Mouse (Mus musculus) embryonic stem cell, embryonic (primary cell): Measurements from ENCODE around the gene Phgr1.

Experiments used
- CTCF ChIA-PET, 4 experiments: fragments of 300-600 bp in 2 of 4; fragments of 350-600 bp in 2 of 4; sonication (Branson Sonifier 250); formaldehyde crosslinking; loops; one replicate each; lab custom pipeline; 2022; ENCODE audit warnings: inconsistent platforms in 2 of 4; lab: Charles Lee
- POLR2A ChIA-PET, 4 experiments: fragments of 300-600 bp in 2 of 4; fragments of 350-600 bp in 2 of 4; sonication (Branson Sonifier 250); formaldehyde crosslinking; loops; one replicate each; lab custom pipeline; 2022; ENCODE audit warnings: antibody characterized with exemption in 4 of 4, inconsistent platforms in 1 of 4; lab: Charles Lee

The Phgr1 gene

DNA sequence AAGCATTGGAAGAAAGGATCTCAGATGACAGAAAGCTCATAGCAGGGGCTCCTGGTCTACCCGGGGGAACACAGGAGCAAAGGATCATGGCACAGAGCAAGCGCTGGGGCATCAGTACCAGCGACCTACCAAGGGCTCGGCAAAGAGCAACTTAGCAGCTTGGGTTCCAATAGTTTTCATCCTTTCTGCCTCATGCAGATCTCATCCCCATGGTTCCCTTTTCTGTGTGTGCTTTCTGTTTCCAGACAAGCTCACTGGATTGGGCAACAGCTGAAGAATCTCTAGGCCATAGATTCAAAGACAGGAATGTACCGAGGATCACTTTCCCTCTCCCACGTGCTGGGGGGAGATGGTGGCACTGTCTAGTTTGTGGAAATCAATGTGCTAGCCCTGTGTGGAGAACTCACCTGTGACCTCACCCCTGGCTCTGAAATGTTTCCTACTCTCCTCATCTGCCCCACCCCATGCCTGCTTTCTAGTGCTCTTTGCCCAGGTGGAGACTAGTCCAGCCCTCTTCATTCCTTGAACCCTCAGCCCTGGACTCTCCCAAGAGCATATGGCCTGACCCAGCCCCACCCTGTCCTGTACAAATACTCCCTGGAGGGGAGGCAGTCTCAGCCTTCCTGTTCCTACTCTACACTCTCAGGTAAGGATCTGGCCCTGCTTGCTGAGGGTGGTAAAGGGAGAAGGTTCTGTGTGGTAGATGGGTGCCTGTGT, at the start of gene Phgr1:
Gene Phgr1 (plus strand): TSS at position 612 of the 717 bp plus-strand sequence.
- CTCF ChIA-PET: no interaction called here
- POLR2A ChIA-PET: interaction anchor here in 1 of 4 experiments (1.4 kb wide), 1 partner anchor 12 kb away, joined by 3 read pairs; no protein-coding TSS in a partner anchor

- ChIA-PET POLR2A (interaction anchor here in 3 of 4 experiments (0.6 to 1.5 kb wide), 4 partner anchors 12 to 27 kb away, joined by 3 to 5 read pairs (median 3); no protein-coding TSS in a partner anchor), CTCF (interaction anchor here in 2 of 4 experiments (0.6 to 1.4 kb wide), 2 partner anchors 86 to 291 kb away, joined by 3 to 4 read pairs; no protein-coding TSS in a partner anchor)
Observed at GRCm38 (mm10) chr2:118723693-118724486, 48.7 kb upstream of the Phgr1 start.

- POLR2A ChIA-PET: interaction anchor here in 1 of 4 experiments (0.9 kb wide), 1 partner anchor 12 kb away, joined by 3 read pairs; no protein-coding TSS in a partner anchor
- CTCF ChIA-PET: interaction anchor here in 1 of 4 experiments (1.3 to 1.7 kb wide), 2 partner anchors 27 to 30 kb away, joined by 3 read pairs; no protein-coding TSS in a partner anchor
Observed at GRCm38 (mm10) chr2:118725511-118725910, 47.1 kb upstream of the Phgr1 start.

GRCm38 (mm10) chr2:118726873-118727272, 45.7 kb upstream of the Phgr1 start:
- POLR2A ChIA-PET: no interaction called here
- CTCF ChIA-PET: interaction anchor here in 1 of 4 experiments (0.5 kb wide), 1 partner anchor 37 kb away, joined by 6 read pairs; no protein-coding TSS in a partner anchor

DNA sequence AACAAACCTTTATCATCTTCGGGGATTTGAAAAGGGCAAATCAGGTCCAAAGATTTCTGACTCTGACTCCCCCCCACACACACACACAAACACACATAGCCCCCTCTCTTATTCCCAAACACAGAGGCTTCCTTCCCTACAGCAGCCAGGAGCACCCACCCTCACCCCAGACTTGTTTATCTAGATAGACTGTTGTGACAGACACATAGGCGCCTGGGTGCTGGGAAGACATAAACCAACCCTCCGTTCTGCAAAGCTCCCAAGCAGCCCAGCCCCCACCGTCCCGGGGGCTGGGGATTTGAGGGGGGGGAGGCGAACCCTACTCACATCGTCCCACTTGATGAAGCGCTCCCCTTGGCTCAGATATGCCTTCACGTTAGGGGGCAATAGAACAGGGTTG, 44.7 kb upstream of the Phgr1 start:
- POLR2A ChIA-PET: interaction anchor here in 3 of 4 experiments (0.5 to 1.6 kb wide), 3 partner anchors 17 to 72 kb away, joined by 3 to 4 read pairs (median 3); partner anchors contain the start of gene Inafm2 (in 1 of the 3)
- CTCF ChIA-PET: interaction anchor here in 3 of 4 experiments (0.6 to 3.3 kb wide), 6 partner anchors 48 to 599 kb away, joined by 4 to 23 read pairs (median 6); no protein-coding TSS in a partner anchor

DNA sequence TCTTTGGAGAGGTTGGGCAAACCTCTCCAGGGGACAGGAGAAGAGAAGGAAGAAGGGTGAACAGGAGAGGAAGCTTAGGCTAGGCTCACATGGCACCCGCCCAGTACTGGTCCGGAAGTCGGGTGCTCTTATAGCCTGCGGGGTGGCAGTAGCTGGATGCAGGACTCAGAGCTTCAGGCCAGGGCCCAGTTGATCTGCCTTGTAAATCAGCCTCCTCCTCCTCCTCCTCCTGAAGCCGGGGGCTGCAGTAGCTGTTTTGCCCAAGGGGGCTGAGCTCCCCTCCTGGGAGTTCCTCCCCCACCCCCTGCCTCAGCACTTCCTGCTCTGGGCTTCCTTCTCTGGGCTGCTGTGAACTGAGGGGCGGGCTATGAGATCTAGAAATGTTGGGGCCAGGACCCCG, 44.2 kb upstream of the Phgr1 start, which contains the start of gene Plcb2:
Gene Plcb2 (minus strand): TSS at position 102 of the 400 bp plus-strand sequence.
- ChIA-PET CTCF (interaction anchor here in 3 of 4 experiments (0.6 to 3.3 kb wide), 7 partner anchors 32 to 599 kb away, joined by 4 to 23 read pairs (median 6); no protein-coding TSS in a partner anchor), POLR2A (interaction anchor here in 3 of 4 experiments (0.5 to 1.6 kb wide), 3 partner anchors 17 to 73 kb away, joined by 3 to 4 read pairs (median 3); partner anchors contain the start of gene Inafm2 (in 1 of the 3))

DNA sequence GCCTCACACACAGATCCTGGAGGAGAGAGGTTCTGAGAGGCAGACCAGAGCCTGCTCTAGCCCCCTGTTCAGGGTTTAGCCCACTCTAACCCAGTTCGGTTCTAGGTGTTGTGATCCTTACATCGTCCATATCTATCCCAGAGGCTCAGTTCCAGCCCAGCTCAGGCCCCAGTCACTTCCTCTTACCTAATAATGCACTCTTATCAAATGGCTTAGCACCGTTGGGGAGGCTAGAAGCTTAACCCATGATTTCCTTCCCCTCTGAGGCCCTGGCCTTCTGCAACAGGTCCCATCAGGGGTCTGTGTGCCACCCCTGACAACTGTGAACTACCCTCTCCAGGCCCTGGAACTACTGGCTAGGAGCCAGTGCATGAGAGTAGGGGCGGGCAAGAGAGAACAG, 43.4 kb upstream of the Phgr1 start:
- ChIA-PET CTCF (interaction anchor here (0.6 to 3.3 kb wide), 8 partner anchors 29 to 242 kb away, joined by 4 to 23 read pairs (median 6); no protein-coding TSS in a partner anchor), POLR2A (interaction anchor here in 1 of 4 experiments (1.6 kb wide), 1 partner anchor 16 kb away, joined by 3 read pairs; the partner anchor contains the start of gene Inafm2)

DNA sequence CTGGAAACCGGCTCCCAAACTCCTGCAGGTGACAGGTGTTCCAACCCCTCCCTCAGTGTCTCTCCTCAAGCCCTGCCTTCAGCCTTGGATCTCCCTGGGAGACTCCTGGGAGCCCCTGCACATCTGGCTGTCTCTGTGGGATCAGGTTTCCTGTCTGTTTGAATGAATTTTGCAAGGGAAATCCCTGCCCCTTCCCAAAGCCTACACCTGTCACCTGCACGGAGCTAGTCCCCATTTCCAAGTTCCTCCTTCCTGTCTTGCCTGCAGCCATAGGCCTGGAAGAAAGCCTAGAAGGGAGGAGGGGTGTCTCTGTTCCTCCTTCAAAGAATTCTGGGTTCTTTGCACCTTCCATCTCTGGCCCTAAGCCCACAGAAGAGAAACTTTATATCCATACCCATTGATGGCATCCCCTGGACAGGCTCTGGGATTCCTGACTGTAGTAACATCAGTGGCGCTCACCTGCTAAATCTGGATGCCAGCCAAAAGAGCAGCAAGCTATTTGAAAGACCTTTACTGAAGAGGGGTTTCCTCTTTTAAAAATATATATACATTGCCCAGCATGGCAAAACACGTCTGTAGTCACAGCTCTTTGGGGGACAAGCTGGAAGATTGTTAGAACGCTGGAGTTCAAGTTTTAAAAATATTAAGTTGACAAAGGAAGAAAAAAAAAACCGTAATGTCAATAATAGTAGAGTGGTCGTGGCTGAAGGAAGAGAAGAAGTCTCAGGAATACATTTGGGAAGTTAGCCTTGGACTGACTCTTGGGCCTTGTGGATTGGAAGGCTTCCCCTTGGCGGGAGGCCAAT, 42.5 kb upstream of the Phgr1 start:
- POLR2A ChIA-PET: interaction anchor here in 1 of 4 experiments (1.0 kb wide), 1 partner anchor 92 kb away, joined by 3 read pairs; no protein-coding TSS in a partner anchor
- CTCF ChIA-PET: interaction anchor here (0.6 to 3.3 kb wide), 21 partner anchors 19 to 459 kb away, joined by 3 to 23 read pairs (median 4); partner anchors contain the start of gene Bahd1 (in 1 of the 4)

DNA sequence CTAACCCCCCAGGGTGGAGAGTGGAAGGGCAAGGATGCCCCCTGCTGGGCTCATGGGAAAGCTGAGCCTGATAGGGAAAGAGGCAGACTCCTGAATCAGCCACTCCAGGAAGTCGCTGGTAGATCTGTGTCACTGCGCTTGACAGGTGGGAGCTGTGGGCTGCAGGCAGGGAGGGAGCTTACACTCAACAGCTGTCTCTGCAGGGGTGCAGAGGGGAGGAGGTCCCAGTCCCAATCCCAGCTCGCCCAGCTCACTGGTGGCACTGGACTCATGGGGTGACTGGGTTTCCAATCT, 42.0 kb upstream of the Phgr1 start:
- CTCF ChIA-PET: interaction anchor here (0.6 to 3.3 kb wide), 21 partner anchors 14 to 459 kb away, joined by 3 to 23 read pairs (median 3); no protein-coding TSS in a partner anchor
- POLR2A ChIA-PET: interaction anchor here in 1 of 4 experiments (1.0 kb wide), 1 partner anchor 93 kb away, joined by 3 read pairs; no protein-coding TSS in a partner anchor

- ChIA-PET POLR2A (interaction anchor here in 1 of 4 experiments (0.7 kb wide), 1 partner anchor 28 kb away, joined by 3 read pairs; the partner anchor contains the start of gene Ankrd63), CTCF (interaction anchor here in 1 of 4 experiments (0.5 to 0.6 kb wide), 2 partner anchors 15 to 36 kb away, joined by 3 read pairs; no protein-coding TSS in a partner anchor)
Observed at GRCm38 (mm10) chr2:118731981-118732380, 40.6 kb upstream of the Phgr1 start.

- ChIA-PET CTCF (no interaction called here), POLR2A (no interaction called here)
Observed at GRCm38 (mm10) chr2:118733341-118733740, 39.2 kb upstream of the Phgr1 start.

DNA sequence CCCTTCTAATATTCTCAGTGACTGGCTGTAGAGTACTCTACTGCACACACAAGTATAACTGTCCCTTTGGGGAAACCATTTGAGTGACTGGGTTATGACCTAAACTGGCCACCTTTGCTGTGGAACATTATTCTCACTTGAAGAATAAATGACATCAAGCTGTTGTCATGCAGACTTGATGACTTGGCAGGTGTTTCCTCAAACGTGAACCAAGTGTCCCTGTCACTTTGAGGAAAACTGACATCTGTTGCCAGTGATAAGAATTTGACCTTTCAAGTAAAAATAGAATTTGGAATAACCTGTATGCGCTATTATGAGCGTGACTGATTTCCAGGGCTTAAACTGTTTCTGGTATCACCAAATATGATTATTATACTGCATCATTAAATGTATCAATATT, 32.2 kb upstream of the Phgr1 start:
- CTCF ChIA-PET: no interaction called here

GRCm38 (mm10) chr2:118741183-118741582, 31.4 kb upstream of the Phgr1 start:
- ChIA-PET POLR2A (no interaction called here), CTCF (interaction anchor here in 1 of 4 experiments (0.9 to 1.9 kb wide), 2 partner anchors 23 to 103 kb away, joined by 4 to 7 read pairs; no protein-coding TSS in a partner anchor)

More for the DNA sequence above, 32.2 kb upstream of the Phgr1 start:
- POLR2A ChIA-PET: no interaction called here

DNA sequence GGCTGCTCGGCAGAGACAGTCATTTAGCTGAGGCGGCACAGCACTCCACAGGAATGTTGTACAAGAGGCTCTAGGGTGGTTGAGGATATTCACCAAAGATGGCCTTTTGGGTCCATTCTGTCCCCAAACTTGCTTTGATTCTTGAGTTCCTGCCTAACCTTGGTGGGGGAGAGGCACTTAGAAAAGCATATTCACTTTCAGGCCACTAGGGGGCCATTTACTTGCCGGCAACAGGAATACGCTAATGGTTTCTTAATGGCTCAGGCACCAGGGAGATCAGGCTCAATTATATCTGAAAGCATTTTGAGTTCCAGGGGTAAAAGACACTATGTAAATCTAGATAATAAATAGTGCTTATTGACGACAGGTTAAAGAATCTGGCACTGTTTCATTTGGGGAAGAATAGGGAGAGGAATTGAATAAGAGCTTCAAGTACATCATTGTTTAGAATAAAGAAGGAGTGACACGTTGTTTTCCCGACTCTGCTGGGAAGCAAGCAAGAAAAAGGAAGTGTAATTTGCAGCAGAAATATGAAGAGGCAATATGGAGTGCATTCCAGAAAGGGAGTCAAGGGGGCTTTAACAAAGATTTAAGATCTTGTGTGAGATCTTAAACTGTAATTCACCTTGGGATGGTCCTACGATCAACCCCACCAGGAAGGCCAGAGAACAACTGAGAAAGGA, 29.2 kb upstream of the Phgr1 start:
- POLR2A ChIA-PET: interaction anchor here in 1 of 4 experiments (1.2 kb wide), 1 partner anchor 19 kb away, joined by 3 read pairs; no protein-coding TSS in a partner anchor
- CTCF ChIA-PET: interaction anchor here in 2 of 4 experiments (0.5 to 1.9 kb wide), 5 partner anchors 8 to 275 kb away, joined by 3 to 7 read pairs (median 3); no protein-coding TSS in a partner anchor

- ChIA-PET CTCF (interaction anchor here in 3 of 4 experiments (1.0 to 3.1 kb wide), 6 partner anchors 15 to 138 kb away, joined by 3 to 19 read pairs (median 4); partner anchors contain the start of gene Ccdc9b (in 2 of the 3)), POLR2A (interaction anchor here (0.5 to 2.0 kb wide), 7 partner anchors 19 to 123 kb away, joined by 3 to 7 read pairs (median 4); partner anchors contain the start of gene Knstrn (in 1 of the 4))
Observed at GRCm38 (mm10) chr2:118744621-118745020, 27.9 kb upstream of the Phgr1 start.
